Mouse (Mus musculus): ENCODE measurements around the gene T.

- TF ChIP-seq CTCF (IDR thresholded peaks at IDR 0.05; ENCODE audit: low read depth) (no peak), EP300 (optimal IDR thresholded peaks at IDR 0.05) (no peak)
These were observed 45.4 kb downstream of the T start for GRCm38 (mm10) chr17:8479493-8480128.

Measured in stomach, postnatal 0 days (tissue).